Mouse (Mus musculus) brain, embryonic 14.5 days (tissue): ENCODE results near the gene Cenpc1.

ENCODE experiments used
- CTCF ChIP-seq: fragments of 200-500 bp; IDR thresholded peaks from 2 replicates; pipeline ENCODE4 v1.5.1; 2012; ENCODE audit warnings: inconsistent platforms, mild to moderate bottlenecking, moderate library complexity, borderline replicate concordance; ENCODE audit not compliant: insufficient read depth, insufficient read length; ENCODE audit errors: extremely low read depth
- POLR2A ChIP-seq: fragments of 200-500 bp; IDR thresholded peaks from 2 replicates; pipeline ENCODE4 v1.6.1; 2012; ENCODE audit warnings: mild to moderate bottlenecking, inconsistent platforms, borderline replicate concordance; ENCODE audit not compliant: poor library complexity, insufficient read depth, insufficient read length, severe bottlenecking; ENCODE audit errors: extremely low read depth

GRCm38 (mm10) chr5:86078720-86079334, 13.4 kb upstream of the Cenpc1 start:
- TF ChIP-seq POLR2A (no peak), CTCF (no peak)
